8 mouse cellular contexts compared by ENCODE assay signal in the genomic region with DNA sequence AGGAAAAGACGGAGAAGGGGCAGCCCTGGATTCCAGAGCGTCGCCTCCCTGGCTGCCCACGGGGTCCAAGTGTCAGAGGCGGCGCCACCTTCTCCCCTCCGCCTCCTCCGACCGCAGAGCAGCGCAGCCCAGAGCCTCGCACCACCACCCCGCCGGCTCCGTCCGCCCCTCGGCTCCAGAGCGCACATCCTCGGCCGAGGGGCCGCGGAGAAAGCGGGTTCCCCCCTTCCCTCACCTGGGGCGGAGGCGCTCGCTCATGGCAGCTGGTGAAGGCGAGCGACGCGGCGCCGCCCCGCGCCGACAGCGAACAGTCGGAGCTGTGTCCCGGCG. TPM values are rescaled to one million over a fixed set of nuclear protein-coding genes. Genes with fewer than 3 reads are reported as not detected.
DNase-seq lines count a peak whose midpoint lies in the region; ATAC-seq and TF ChIP-seq lines count a peak whose summit lies in the region.

No protein-coding gene starts in this region.

- no peak for TF ChIP-seq CTCF in hindbrain, postnatal 0 days (IDR thresholded peaks at IDR 0.05; ENCODE audit: low read depth)

- peak overlapping the region; percentile 98 for H3K27ac ChIP-seq in kidney, embryonic 15.5 days
- peak overlapping the region; percentile 95 for H3K27ac ChIP-seq in hindbrain, postnatal 0 days
- peak overlapping the region; percentile 78 for H3K27ac ChIP-seq in midbrain, embryonic 16.5 days (ENCODE audit: low read length)

- peaks cover 18% of the 10 kb centered on the region for H3K36me3 ChIP-seq in kidney, embryonic 15.5 days
- H3K36me3 ChIP-seq in hindbrain, postnatal 0 days (ENCODE audit: insufficient read depth, low read length): peaks cover 8% of the 10 kb centered on the region; the same call in 1 of the 2 replicates
- H3K36me3 ChIP-seq in midbrain, embryonic 16.5 days (ENCODE audit: control insufficient read depth, insufficient read depth, low read length): peaks cover 9% of the 10 kb centered on the region

- H3K9ac ChIP-seq in kidney, embryonic 15.5 days: peak overlapping the region; percentile 94
- H3K9ac ChIP-seq in hindbrain, postnatal 0 days (replicated peaks; ENCODE audit: low read length): peak overlapping the region; percentile 93
- peak overlapping the region; percentile 88 for H3K9ac ChIP-seq in midbrain, embryonic 16.5 days (ENCODE audit: low read depth, low read length)

- intact Hi-C loops in left cerebral cortex, postnatal 14 days (cut with DNase I): loop anchor here (2.0 kb wide), 1 partner anchor 35 kb away; the partner anchor contains the start of gene Cog1

- no peak for DNase-seq in kidney, adult 11 months
- DNase-seq in hindbrain, postnatal 0 days (ENCODE audit: low spot score): no peak
- DNase-seq in left cerebral cortex, postnatal 14 days (ENCODE audit: low spot score in 2 of 2): no peak
- no peak for DNase-seq in cerebellum, postnatal 14 days
- DNase-seq in urinary bladder, postnatal 25 days (ENCODE audit: low spot score): no peak

- H3K4me2 ChIP-seq in kidney, embryonic 15.5 days: peak overlapping the region; percentile 84
- peak overlapping the region; percentile 82 for H3K4me2 ChIP-seq in hindbrain, postnatal 0 days (ENCODE audit: low read depth, low read length)
- peak overlapping the region; percentile 99 for H3K4me2 ChIP-seq in midbrain, embryonic 16.5 days (ENCODE audit: low read length)

- no peaks in the 10 kb centered on the region for H3K27me3 ChIP-seq in kidney, embryonic 15.5 days
- no peaks in the 10 kb centered on the region for H3K27me3 ChIP-seq in hindbrain, postnatal 0 days (ENCODE audit: insufficient read depth, low read length)
- no peaks in the 10 kb centered on the region for H3K27me3 ChIP-seq in midbrain, embryonic 16.5 days (ENCODE audit: control insufficient read depth, insufficient read depth, low read depth, low read length)

- no peaks in the 10 kb centered on the region for H3K9me3 ChIP-seq in kidney, embryonic 15.5 days (replicated peaks)
- no peaks in the 10 kb centered on the region for H3K9me3 ChIP-seq in hindbrain, postnatal 0 days (ENCODE audit: low read length)
- H3K9me3 ChIP-seq in midbrain, embryonic 16.5 days (replicated peaks; ENCODE audit: control insufficient read depth, low read length, poor library complexity, severe bottlenecking): no peaks in the 10 kb centered on the region

- peak overlapping the region; percentile 96 for H3K4me3 ChIP-seq in kidney, embryonic 15.5 days (replicated peaks)
- H3K4me3 ChIP-seq in hindbrain, postnatal 0 days (ENCODE audit: low read length): peak overlapping the region; percentile 92
- peak overlapping the region; percentile 95 for H3K4me3 ChIP-seq in midbrain, embryonic 16.5 days (ENCODE audit: low read depth, low read length)

- WGBS in kidney, embryonic 15.5 days: 0% methylated on average over 34 of the region's 38 CpGs
- WGBS in hindbrain, postnatal 0 days: 1% methylated on average over 30 of the region's 38 CpGs
- 0% methylated on average over 22 of the region's 38 CpGs for WGBS in midbrain, embryonic 16.5 days

- peaks cover 42% of the 10 kb centered on the region for H3K4me1 ChIP-seq in kidney, embryonic 15.5 days
- H3K4me1 ChIP-seq in hindbrain, postnatal 0 days (ENCODE audit: insufficient read depth, low read length): peaks cover 16% of the 10 kb centered on the region; the same call in 1 of the 2 replicates
- peaks cover 45% of the 10 kb centered on the region for H3K4me1 ChIP-seq in midbrain, embryonic 16.5 days (ENCODE audit: control insufficient read depth, insufficient read depth, low read length)

- ATAC-seq in kidney, embryonic 15.5 days (replicated peaks; ENCODE audit: low FRiP score): peak; percentile 56; the same call in 1 of the 2 replicates
- peak; percentile 6; the same call in 1 of the 2 replicates for ATAC-seq in common myeloid progenitor, adult 5-6 weeks (replicated peaks; ENCODE audit: low read depth, poor library complexity, severe bottlenecking)
- peak; percentile 77 for ATAC-seq in hindbrain, postnatal 0 days
- ATAC-seq in midbrain, embryonic 16.5 days: peak; percentile 79; the same call in 1 of the 2 replicates

RNA-seq across cellular contexts. Expression of gene Fam104a, which starts 0.4 kb away (rescaled TPM):
- 44.4 and 45.3 TPM in 2 replicates for polyA plus RNA-seq in kidney, embryonic 15.5 days (2015; fragmentation: Nextera tagmentation; extraction: Ambion mirVana)
- total RNA-seq in common myeloid progenitor, adult 5-6 weeks (2017): 21.9 and 22.5 TPM in 2 replicates
- total RNA-seq in hindbrain, postnatal 0 days (2014; rRNA removed): 29.5 and 36.8 TPM in 2 replicates
- 50.6 and 51.5 TPM in 2 replicates for polyA plus RNA-seq in hindbrain, postnatal 0 days (2015; fragmentation: Nextera tagmentation; extraction: Ambion mirVana)
- 37.4 and 37.9 TPM in 2 replicates for polyA plus RNA-seq in midbrain, embryonic 16.5 days (2015; fragmentation: Nextera tagmentation; extraction: Ambion mirVana)
- 10 to 100 TPM; 22.2 to 26.4 TPM for total RNA-seq in left cerebral cortex, postnatal 14 days (2021)

RNA-seq across cellular contexts. Expression of gene D11Wsu47e, which starts 0.6 kb away (rescaled TPM):
- 21.3 and 22.0 TPM in 2 replicates for polyA plus RNA-seq in kidney, embryonic 15.5 days (2015; fragmentation: Nextera tagmentation; extraction: Ambion mirVana)
- 10.4 and 19.1 TPM in 2 replicates for total RNA-seq in common myeloid progenitor, adult 5-6 weeks (2017)
- 17.7 and 32.4 TPM in 2 replicates for total RNA-seq in hindbrain, postnatal 0 days (2014; rRNA removed)
- polyA plus RNA-seq in hindbrain, postnatal 0 days (2015; fragmentation: Nextera tagmentation; extraction: Ambion mirVana): 19.7 and 22.5 TPM in 2 replicates
- polyA plus RNA-seq in midbrain, embryonic 16.5 days (2015; fragmentation: Nextera tagmentation; extraction: Ambion mirVana): 24.5 and 25.8 TPM in 2 replicates
- total RNA-seq in left cerebral cortex, postnatal 14 days (2021): 10 to 100 TPM; 12.1 to 12.8 TPM

RNA-seq across cellular contexts. Expression of gene Cpsf4l, which starts 26.2 kb away (rescaled TPM):
- 0.74 and 1.2 TPM in 2 replicates for polyA plus RNA-seq in kidney, embryonic 15.5 days (2015; fragmentation: Nextera tagmentation; extraction: Ambion mirVana)
- total RNA-seq in common myeloid progenitor, adult 5-6 weeks (2017): not detected in 2 replicates
- total RNA-seq in hindbrain, postnatal 0 days (2014; rRNA removed): not detected in 2 replicates
- 0.19 and 0.25 TPM in 2 replicates for polyA plus RNA-seq in hindbrain, postnatal 0 days (2015; fragmentation: Nextera tagmentation; extraction: Ambion mirVana)
- polyA plus RNA-seq in midbrain, embryonic 16.5 days (2015; fragmentation: Nextera tagmentation; extraction: Ambion mirVana): 0.25 and 0.58 TPM in 2 replicates
- under 1 TPM in 1 of 2 experiments, not detected in 1; 0.33 TPM for total RNA-seq in left cerebral cortex, postnatal 14 days (2021)

RNA-seq across cellular contexts. Expression of gene Slc39a11, which starts 33.7 kb away (rescaled TPM):
- 22.0 and 22.2 TPM in 2 replicates for polyA plus RNA-seq in kidney, embryonic 15.5 days (2015; fragmentation: Nextera tagmentation; extraction: Ambion mirVana)
- total RNA-seq in common myeloid progenitor, adult 5-6 weeks (2017): 19.0 and 25.3 TPM in 2 replicates
- total RNA-seq in hindbrain, postnatal 0 days (2014; rRNA removed): 63.3 and 67.9 TPM in 2 replicates
- polyA plus RNA-seq in hindbrain, postnatal 0 days (2015; fragmentation: Nextera tagmentation; extraction: Ambion mirVana): 35.0 and 35.6 TPM in 2 replicates
- 37.6 and 38.5 TPM in 2 replicates for polyA plus RNA-seq in midbrain, embryonic 16.5 days (2015; fragmentation: Nextera tagmentation; extraction: Ambion mirVana)
- 10 to 100 TPM; 13.9 to 15.3 TPM for total RNA-seq in left cerebral cortex, postnatal 14 days (2021)

RNA-seq across cellular contexts. Expression of gene Cog1, which starts 34.6 kb away (rescaled TPM):
- 23.6 and 25.6 TPM in 2 replicates for polyA plus RNA-seq in kidney, embryonic 15.5 days (2015; fragmentation: Nextera tagmentation; extraction: Ambion mirVana)
- total RNA-seq in common myeloid progenitor, adult 5-6 weeks (2017): 17.2 and 19.2 TPM in 2 replicates
- 59.9 and 63.8 TPM in 2 replicates for total RNA-seq in hindbrain, postnatal 0 days (2014; rRNA removed)
- 30.6 and 31.3 TPM in 2 replicates for polyA plus RNA-seq in hindbrain, postnatal 0 days (2015; fragmentation: Nextera tagmentation; extraction: Ambion mirVana)
- 32.4 and 36.3 TPM in 2 replicates for polyA plus RNA-seq in midbrain, embryonic 16.5 days (2015; fragmentation: Nextera tagmentation; extraction: Ambion mirVana)
- 10 to 100 TPM; 36.8 to 38.7 TPM for total RNA-seq in left cerebral cortex, postnatal 14 days (2021)

Comparison
In these comparisons a context has a peak if more than half of its experiments do, and no peak if none do; other contexts are left out.
1. ATAC-seq: peak in every context shown above with its lines; median percentile 79 in midbrain, embryonic 16.5 days; 77 in hindbrain, postnatal 0 days; 56 in kidney, embryonic 15.5 days; 6 in common myeloid progenitor, adult 5-6 weeks.